Mouse (Mus musculus) intestine, embryonic 14.5 days (tissue): ENCODE measurements around the gene Ireb2. TPM values are rescaled to one million over a fixed set of nuclear protein-coding genes. Genes with fewer than 3 reads are reported as not detected.
A peak's percentile ranks its signal among the peaks of the same experiment; 100 is the strongest.
"Not testable (repeated sequence)": the region's sequence is repeated elsewhere in the genome, so short reads cannot be mapped to it uniquely, and the experiment has no call there.

Source experiments
- ATAC-seq: fragments of 200-750 bp; cut with Nextera tagmentation; replicated peaks from 2 replicates; pipeline ENCODE4 v1.8.0; 2017; ENCODE audit warnings: low read depth, moderate number of reproducible peaks, moderate TSS enrichment, moderate library complexity; ENCODE audit not compliant: low FRiP score, low TSS enrichment
- DNase-seq: peaks from one replicate; pipeline ENCODE4 v3.0.0-alpha.2; 2018; ENCODE audit warnings: low spot score
- H3K27ac ChIP-seq: fragments of 300-500 bp; sonication (generic); 2 replicates; pipeline ENCODE4 v1.5.1; 2014; ENCODE audit warnings: low read depth, mild to moderate bottlenecking, control low read depth
- H3K27me3 ChIP-seq: fragments of 300-500 bp; sonication (generic); replicated peaks from 2 replicates; pipeline ENCODE4 v1.6.1; 2014; ENCODE audit warnings: low read length, control low read depth; ENCODE audit not compliant: control insufficient read depth, insufficient read depth
- H3K36me3 ChIP-seq: fragments of 300-500 bp; sonication (generic); 2 replicates; pipeline ENCODE4 v1.6.1; 2014; ENCODE audit warnings: low read length, control low read depth; ENCODE audit not compliant: control insufficient read depth, insufficient read depth
- H3K4me1 ChIP-seq: fragments of 300-500 bp; sonication (generic); replicated peaks from 2 replicates; pipeline ENCODE4 v1.6.1; 2014; ENCODE audit warnings: low read length, control low read depth, mixed read lengths; ENCODE audit not compliant: control insufficient read depth, insufficient read depth
- H3K4me2 ChIP-seq: fragments of 300-500 bp; sonication (generic); 2 replicates; pipeline ENCODE4 v1.6.1; 2014; ENCODE audit warnings: low read length
- H3K4me3 ChIP-seq: fragments of 300-500 bp; sonication (generic); 2 replicates; pipeline ENCODE4 v1.5.1; 2014; ENCODE audit warnings: low read depth, low read length, control low read depth, mixed read lengths
- H3K9ac ChIP-seq: fragments of 300-500 bp; sonication (generic); 2 replicates; pipeline ENCODE4 v1.6.1; 2014; ENCODE audit warnings: mild to moderate bottlenecking, low read length
- H3K9me3 ChIP-seq: fragments of 300-500 bp; sonication (generic); 2 replicates; pipeline ENCODE4 v1.6.1; 2016; ENCODE audit warnings: low read length, control low read depth; ENCODE audit not compliant: control insufficient read depth
- WGBS: fragments of 180-500 bp; shearing (Covaris S2); extraction: QIAGEN DNeasy Blood & Tissue Kit; methylation state at CpG from one replicate; pipeline ENCODE4 v1.1.7; 2014; 5-methylcytosine and 5-hydroxymethylcytosine counted together
- polyA plus RNA-seq: library from polyadenylated mRNA; unstranded; fragments of >200 nt; fragmentation: Nextera tagmentation; extraction: Ambion mirVana; gene quantifications from 2 replicates; pipeline ENCODE4 v1.2.1, GENCODE M21; 2014

Ireb2 gene
- 39.4 and 46.0 TPM in 2 replicates for polyA plus RNA-seq

GRCm38 (mm10) chr9:54863363-54864281 is at the start of gene Ireb2:
Gene Ireb2, plus strand, starts transcription at chr9:54863789.
- Histone ChIP-seq H3K27me3 (no peaks in the 10 kb centered on the region), H3K9ac (peak within 1 kb of the TSS; percentile 99), H3K36me3 (peaks cover 32% of the 10 kb centered on the region), H3K9me3 (no peaks in the 10 kb centered on the region), H3K4me2 (peak within 1 kb of the TSS; percentile 78), H3K4me1 (peaks cover 16% of the 10 kb centered on the region), H3K4me3 (peak within 1 kb of the TSS; percentile 95), H3K27ac (peak within 1 kb of the TSS; percentile 95)
- WGBS = under 1% methylated on average over 72 of the region's 72 CpGs
- DNase-seq = peak; percentile 99
- peak; percentile 98 for ATAC-seq

GRCm38 (mm10) chr9:54816508-54817201 is 46.9 kb upstream of the Ireb2 start:
- no peaks in the 10 kb centered on the region for H3K36me3 ChIP-seq
- no peak for DNase-seq
- no peak overlapping the region for H3K4me3 ChIP-seq
- H3K9me3 ChIP-seq = no peaks in the 10 kb centered on the region
- H3K27me3 ChIP-seq = 0 out of 2 replicates have a peak, but pooled peaks cover 6% of the 10 kb centered on the region
- peaks cover 14% of the 10 kb centered on the region for H3K4me1 ChIP-seq
- WGBS = 64% methylated on average over 10 of the region's 10 CpGs
- H3K27ac ChIP-seq = no peak overlapping the region
- no peak for ATAC-seq
- no peak overlapping the region for H3K4me2 ChIP-seq
- no peak overlapping the region for H3K9ac ChIP-seq

GRCm38 (mm10) chr9:54821442-54822100 is 42.0 kb upstream of the Ireb2 start:
- DNase-seq (no peak), ATAC-seq (peak; percentile 71; the same call in 1 of the 2 replicates)
- H3K4me2 ChIP-seq = no peak overlapping the region
- H3K4me1 ChIP-seq = peaks cover 7% of the 10 kb centered on the region
- no peak overlapping the region for H3K4me3 ChIP-seq
- 0 out of 2 replicates have a peak, but pooled peaks cover 3% of the 10 kb centered on the region for H3K27me3 ChIP-seq
- WGBS = 55% methylated on average over 5 of the region's 5 CpGs
- H3K9me3 ChIP-seq = no peaks in the 10 kb centered on the region
- no peaks in the 10 kb centered on the region for H3K36me3 ChIP-seq
- no peak overlapping the region for H3K9ac ChIP-seq
- H3K27ac ChIP-seq = no peak overlapping the region

- no peaks in the 10 kb centered on the region for H3K27me3 ChIP-seq
- no peak for DNase-seq
- H3K9me3 ChIP-seq = no peaks in the 10 kb centered on the region
- WGBS = 31% methylated on average over 2 of the region's 2 CpGs
- no peaks in the 10 kb centered on the region for H3K4me1 ChIP-seq
- H3K4me2 ChIP-seq = no peak overlapping the region
- ATAC-seq = no peak
- H3K36me3 ChIP-seq = no peaks in the 10 kb centered on the region
- no peak overlapping the region for H3K9ac ChIP-seq
- no peak overlapping the region for H3K27ac ChIP-seq
- no peak overlapping the region for H3K4me3 ChIP-seq
Observed at GRCm38 (mm10) chr9:54829760-54830159, 33.8 kb upstream of the Ireb2 start.

GRCm38 (mm10) chr9:54830624-54831023 is 33.0 kb upstream of the Ireb2 start:
- H3K4me1 ChIP-seq = no peaks in the 10 kb centered on the region

GRCm38 (mm10) chr9:54833831-54834230 is 29.8 kb upstream of the Ireb2 start:
- no peaks in the 10 kb centered on the region for H3K27me3 ChIP-seq
- ATAC-seq = no peak
- WGBS = 79% methylated on average over 1 of the region's 1 CpGs

More at GRCm38 (mm10) chr9:54830624-54831023, 33.0 kb upstream of the Ireb2 start:
- H3K4me2 ChIP-seq = no peak overlapping the region
- no peak overlapping the region for H3K27ac ChIP-seq
- H3K9ac ChIP-seq = no peak overlapping the region
- 41% methylated on average over 3 of the region's 3 CpGs for WGBS
- no peak overlapping the region for H3K4me3 ChIP-seq
- H3K36me3 ChIP-seq = no peaks in the 10 kb centered on the region
- ATAC-seq (no peak), DNase-seq (no peak)
- no peaks in the 10 kb centered on the region for H3K27me3 ChIP-seq
- no peaks in the 10 kb centered on the region for H3K9me3 ChIP-seq

GRCm38 (mm10) chr9:54835951-54836717 is 27.5 kb upstream of the Ireb2 start:
- 82% methylated on average over 6 of the region's 6 CpGs for WGBS
- not testable (repeated sequence) for H3K36me3 ChIP-seq

More at GRCm38 (mm10) chr9:54833831-54834230, 29.8 kb upstream of the Ireb2 start:
- H3K36me3 ChIP-seq = no peaks in the 10 kb centered on the region
- no peak overlapping the region for H3K9ac ChIP-seq
- H3K9me3 ChIP-seq = no peaks in the 10 kb centered on the region
- H3K4me3 ChIP-seq = no peak overlapping the region
- DNase-seq = no peak
- H3K4me1 ChIP-seq = no peaks in the 10 kb centered on the region
- no peak overlapping the region for H3K27ac ChIP-seq
- H3K4me2 ChIP-seq = no peak overlapping the region

GRCm38 (mm10) chr9:54837835-54838234 is 25.8 kb upstream of the Ireb2 start:
- ATAC-seq = no peak
- H3K4me3 ChIP-seq = no peak overlapping the region
- DNase-seq = no peak
- no peak overlapping the region for H3K27ac ChIP-seq
- 68% methylated on average over 7 of the region's 7 CpGs for WGBS
- H3K27me3 ChIP-seq = no peaks in the 10 kb centered on the region
- H3K4me1 ChIP-seq = no peaks in the 10 kb centered on the region
- H3K36me3 ChIP-seq = no peaks in the 10 kb centered on the region
- no peaks in the 10 kb centered on the region for H3K9me3 ChIP-seq
- no peak overlapping the region for H3K9ac ChIP-seq
- no peak overlapping the region for H3K4me2 ChIP-seq

More at GRCm38 (mm10) chr9:54835951-54836717, 27.5 kb upstream of the Ireb2 start:
- not testable (repeated sequence) for H3K27ac ChIP-seq, ATAC-seq, H3K9me3 ChIP-seq, H3K4me3 ChIP-seq, H3K4me1 ChIP-seq, H3K9ac ChIP-seq, H3K27me3 ChIP-seq, DNase-seq, H3K4me2 ChIP-seq
